Mouse (Mus musculus) testis, adult 2 months (tissue): ENCODE data around the gene Myh9.
"Not testable (repeated sequence)": the region's sequence is repeated elsewhere in the genome, so short reads cannot be mapped to it uniquely, and the experiment has no call there.

Experiments used
- CTCF ChIP-seq: fragments of 200-500 bp; IDR thresholded peaks from 2 replicates; pipeline ENCODE4 v1.5.1; 2012; ENCODE audit warnings: low read depth, mild to moderate bottlenecking, inconsistent platforms, low read length, moderate library complexity; ENCODE audit not compliant: control insufficient read depth, insufficient read depth, insufficient replicate concordance
- POLR2A ChIP-seq: fragments of 200-500 bp; IDR thresholded peaks from 2 replicates; pipeline ENCODE4 v1.6.1; 2012; ENCODE audit warnings: low read depth, mild to moderate bottlenecking, inconsistent platforms, low read length, moderate library complexity; ENCODE audit not compliant: control insufficient read depth

DNA sequence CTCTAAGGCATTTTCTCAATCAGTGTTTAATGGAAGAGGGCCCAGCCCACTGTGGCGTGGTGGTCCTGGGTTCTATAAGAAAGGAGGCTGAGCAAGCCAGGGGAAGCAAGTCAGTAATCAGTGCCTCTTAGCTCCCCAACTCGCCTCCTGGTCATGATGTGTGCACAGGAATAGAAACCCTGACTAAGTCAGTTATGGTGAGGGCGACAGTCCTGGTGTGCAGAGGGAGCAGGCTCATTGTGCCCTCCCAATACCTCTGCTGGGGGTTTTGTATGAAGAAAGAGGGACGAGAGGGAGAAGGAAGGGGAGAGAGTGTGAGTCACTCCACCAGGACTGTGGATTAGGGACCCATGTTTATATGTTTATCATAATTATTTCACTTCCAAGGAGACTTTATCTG, 108.1 kb downstream of the Myh9 start:
- TF ChIP-seq CTCF, POLR2A: not testable (repeated sequence)
